Mouse (Mus musculus) hindbrain, postnatal 0 days (tissue): ENCODE results near the gene Plekhd1. TPM values are rescaled to one million over a fixed set of nuclear protein-coding genes. Genes with fewer than 3 reads are reported as not detected.
A peak's percentile ranks its signal among the peaks of the same experiment; 100 is the strongest.

Source experiments
- ATAC-seq: fragments of 200-750 bp; cut with Nextera tagmentation; 2 replicates; pipeline ENCODE4 v1.8.0; 2017; ENCODE audit warnings: mild to moderate bottlenecking, moderate TSS enrichment, moderate library complexity
- DNase-seq: peaks from one replicate; pipeline ENCODE4 v3.0.0-alpha.2; 2015; ENCODE audit warnings: low spot score
- H3K27ac ChIP-seq: fragments of 300-500 bp; sonication (generic); 2 replicates; pipeline ENCODE4 v1.5.1; 2014; ENCODE audit warnings: mild to moderate bottlenecking
- H3K27me3 ChIP-seq: fragments of 300-500 bp; sonication (generic); 2 replicates; pipeline ENCODE4 v1.6.1; 2014; ENCODE audit warnings: low read length, mixed read lengths; ENCODE audit not compliant: insufficient read depth
- H3K36me3 ChIP-seq: fragments of 300-500 bp; sonication (generic); 2 replicates; pipeline ENCODE4 v1.6.1; 2014; ENCODE audit warnings: low read length, mixed read lengths; ENCODE audit not compliant: insufficient read depth
- H3K4me1 ChIP-seq: fragments of 300-500 bp; sonication (generic); 2 replicates; pipeline ENCODE4 v1.6.1; 2014; ENCODE audit warnings: antibody characterized with exemption, low read length, mixed read lengths; ENCODE audit not compliant: insufficient read depth
- H3K4me2 ChIP-seq: fragments of 300-500 bp; sonication (generic); 2 replicates; pipeline ENCODE4 v1.6.1; 2014; ENCODE audit warnings: low read depth, mild to moderate bottlenecking, low read length, moderate library complexity, mixed read lengths
- H3K4me3 ChIP-seq: fragments of 300-500 bp; sonication (generic); 2 replicates; pipeline ENCODE4 v1.5.1; 2014; ENCODE audit warnings: low read length
- H3K9ac ChIP-seq: fragments of 300-500 bp; sonication (generic); replicated peaks from 2 replicates; pipeline ENCODE4 v1.6.1; 2014; ENCODE audit warnings: mild to moderate bottlenecking, low read length, moderate library complexity, mixed read lengths
- H3K9me3 ChIP-seq: fragments of 300-500 bp; sonication (generic); 2 replicates; pipeline ENCODE4 v1.6.1; 2016; ENCODE audit warnings: low read length, mixed read lengths
- CTCF ChIP-seq: IDR thresholded peaks from 2 replicates; pipeline ENCODE4 v1.5.1; 2016; ENCODE audit warnings: antibody characterized with exemption, control low read depth, low read depth
- WGBS: fragments of 180-500 bp; shearing (Covaris S2); extraction: QIAGEN DNeasy Blood & Tissue Kit; methylation state at CpG from one replicate; pipeline ENCODE4 v1.1.7; 2014; 5-methylcytosine and 5-hydroxymethylcytosine counted together
- polyA plus RNA-seq: library from polyadenylated mRNA; unstranded; fragments of >200 nt; fragmentation: Nextera tagmentation; extraction: Ambion mirVana; gene quantifications from 2 replicates; pipeline ENCODE4 v1.2.1, GENCODE M21; 2015
- total RNA-seq: library from RNA; depleted of rRNA; stranded (reverse); fragments of >200 nt; gene quantifications from 2 replicates; pipeline ENCODE4 v1.2.3, GENCODE M21; 2014; rRNA removed

Gene Plekhd1
- total RNA-seq: 7.1 and 9.8 TPM in 2 replicates
- polyA plus RNA-seq: 6.6 and 7.2 TPM in 2 replicates

- peak; percentile 63 for DNase-seq
- H3K4me3 ChIP-seq: peak within 1 kb of the TSS; percentile 41
- peaks cover 14% of the 10 kb centered on the region; the same call in 1 of the 2 replicates for H3K4me1 ChIP-seq
- under 1% methylated on average over 47 of the region's 52 CpGs for WGBS
- H3K9me3 ChIP-seq: no peaks in the 10 kb centered on the region
- ATAC-seq: peak; percentile 73
- H3K36me3 ChIP-seq: no peaks in the 10 kb centered on the region
- H3K4me2 ChIP-seq: peak within 1 kb of the TSS; percentile 59
- peak within 1 kb of the TSS; percentile 38 for H3K9ac ChIP-seq
- peaks cover 19% of the 10 kb centered on the region; the same call in 1 of the 2 replicates for H3K27me3 ChIP-seq
- H3K27ac ChIP-seq: no peak within 1 kb of the TSS
- TF ChIP-seq CTCF: no peak
Measured at GRCm38 (mm10) chr12:80692269-80692972, at the start of gene Plekhd1. Gene Plekhd1, plus strand, starts transcription at chr12:80692591.

DNA sequence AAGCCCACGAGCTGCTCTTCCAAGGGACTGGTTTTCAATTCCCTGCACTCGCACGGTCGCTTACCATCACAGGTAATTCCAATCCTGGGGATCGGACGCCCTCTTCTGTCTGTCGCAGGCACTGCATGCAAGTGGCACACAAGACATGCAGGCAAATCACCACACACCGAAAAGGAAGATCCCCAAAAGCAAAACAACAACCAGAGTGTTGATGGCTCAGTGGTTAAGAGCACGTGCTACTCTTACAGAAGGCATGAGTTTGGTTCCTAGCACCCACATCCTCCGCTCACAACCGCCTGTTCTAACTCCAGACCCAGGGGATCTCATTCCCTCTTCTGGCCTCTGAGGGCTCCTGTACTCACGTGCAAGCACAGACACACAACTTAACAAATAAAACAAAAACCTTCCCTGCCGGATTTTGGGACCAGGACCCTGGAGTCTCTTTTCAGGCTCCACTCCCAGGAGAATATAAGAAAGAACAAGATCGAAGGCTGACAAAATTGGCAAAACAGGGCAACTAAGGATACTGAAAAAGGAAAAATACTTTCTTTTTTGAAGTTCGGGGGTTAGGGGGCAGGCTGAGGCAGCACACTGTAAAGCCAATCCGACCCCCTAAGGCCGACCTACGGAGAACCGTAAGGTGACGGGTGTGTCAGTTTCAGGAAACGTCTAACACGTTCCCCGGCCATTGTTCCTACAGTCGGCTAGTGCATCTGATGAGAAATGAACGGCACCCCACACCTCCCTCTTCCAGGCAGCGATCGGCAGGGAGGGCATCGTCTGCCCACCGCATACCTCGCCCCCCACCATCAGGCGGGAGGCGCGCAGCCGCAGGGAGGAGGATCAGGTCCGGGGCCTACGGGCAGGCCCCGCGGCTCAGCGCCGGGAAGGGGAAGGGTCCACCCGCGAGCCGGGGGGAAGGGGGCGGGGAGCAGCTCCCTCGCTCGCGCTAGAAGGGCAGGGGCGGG is 49.4 kb upstream of the Plekhd1 start:
- H3K4me2 ChIP-seq: peak overlapping the region; percentile 75
- peak; percentile 54 for DNase-seq
- H3K27me3 ChIP-seq: no peaks in the 10 kb centered on the region
- WGBS: 3% methylated on average over 47 of the region's 48 CpGs
- peak; percentile 73 for TF ChIP-seq CTCF
- H3K4me3 ChIP-seq: peak overlapping the region; percentile 65
- ATAC-seq: peak; percentile 71
- peak overlapping the region; percentile 86 for H3K27ac ChIP-seq
- H3K4me1 ChIP-seq: peaks cover 28% of the 10 kb centered on the region
- no peaks in the 10 kb centered on the region for H3K9me3 ChIP-seq
- H3K36me3 ChIP-seq: peaks cover 23% of the 10 kb centered on the region
- peak overlapping the region; percentile 84 for H3K9ac ChIP-seq

- H3K9me3 ChIP-seq: no peaks in the 10 kb centered on the region
- peaks cover 28% of the 10 kb centered on the region for H3K4me1 ChIP-seq
- peak; percentile 56 for TF ChIP-seq CTCF
- peak within 1 kb of the TSS; percentile 84 for H3K9ac ChIP-seq
- H3K4me2 ChIP-seq: peak within 1 kb of the TSS; percentile 75
- H3K36me3 ChIP-seq: peaks cover 15% of the 10 kb centered on the region
- peak within 1 kb of the TSS; percentile 86 for H3K27ac ChIP-seq
- no peaks in the 10 kb centered on the region for H3K27me3 ChIP-seq
- under 1% methylated on average over 50 of the region's 50 CpGs for WGBS
- peak; percentile 97 for DNase-seq
- peak within 1 kb of the TSS; percentile 65 for H3K4me3 ChIP-seq
- ATAC-seq: peak; percentile 98
Measured at GRCm38 (mm10) chr12:80643693-80644505, 48.5 kb upstream of the Plekhd1 start, which contains the start of the genes Slc39a9 and Erh. Gene Slc39a9, plus strand, starts transcription at chr12:80643883. Gene Erh, minus strand, starts transcription at chr12:80644341.

DNA sequence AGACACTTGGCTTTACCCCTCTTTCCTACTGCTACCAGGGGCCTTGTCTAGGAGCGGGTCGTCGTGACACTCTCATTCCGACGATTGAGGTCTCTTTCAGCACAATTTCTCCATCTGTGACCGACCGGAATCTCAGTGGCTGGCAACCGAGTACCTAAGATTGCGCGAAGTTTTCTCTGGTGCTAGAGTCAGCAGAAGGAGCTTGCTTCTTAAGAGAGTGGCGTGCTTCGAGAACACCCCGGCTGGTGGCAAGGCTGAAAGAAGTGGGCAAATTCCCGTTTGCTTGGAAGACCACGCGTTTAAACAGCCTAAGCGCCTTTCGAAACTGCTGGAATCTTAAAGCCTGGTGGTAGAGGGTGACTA is 47.9 kb upstream of the Plekhd1 start:
- no peaks in the 10 kb centered on the region for H3K9me3 ChIP-seq
- peak overlapping the region; percentile 86 for H3K27ac ChIP-seq
- peak overlapping the region; percentile 84 for H3K9ac ChIP-seq
- H3K4me3 ChIP-seq: peak overlapping the region; percentile 65
- peak; percentile 15 for DNase-seq
- ATAC-seq: no peak; the same call in 1 of the 2 replicates
- WGBS: 8% methylated on average over 18 of the region's 18 CpGs
- H3K36me3 ChIP-seq: peaks cover 13% of the 10 kb centered on the region
- no peak for TF ChIP-seq CTCF
- H3K4me2 ChIP-seq: peak overlapping the region; percentile 75
- H3K4me1 ChIP-seq: peaks cover 28% of the 10 kb centered on the region
- H3K27me3 ChIP-seq: no peaks in the 10 kb centered on the region

GRCm38 (mm10) chr12:80646377-80646776 is 46.0 kb upstream of the Plekhd1 start:
- ATAC-seq: no peak
- H3K27me3 ChIP-seq: no peaks in the 10 kb centered on the region
- DNase-seq: no peak
- no peak overlapping the region for H3K4me3 ChIP-seq
- WGBS: 94% methylated on average over 3 of the region's 3 CpGs
- TF ChIP-seq CTCF: no peak
- H3K9me3 ChIP-seq: no peaks in the 10 kb centered on the region
- no peaks in the 10 kb centered on the region for H3K36me3 ChIP-seq
- H3K27ac ChIP-seq: no peak overlapping the region
- H3K4me1 ChIP-seq: peaks cover 28% of the 10 kb centered on the region
- H3K4me2 ChIP-seq: peak overlapping the region; percentile 75
- no peak overlapping the region for H3K9ac ChIP-seq
